Mouse (Mus musculus): ENCODE measurements around the gene Mlf1.

Mlf1 gene

GRCm38 (mm10) chr3:67373872-67374271 lies at the start of gene Mlf1:
Gene Mlf1 (plus strand): TSS chr3:67374097.
- DNase-seq (ENCODE audit: low spot score in 2 of 2), result peak; percentile 88

GRCm38 (mm10) chr3:67339558-67339957 lies 34.3 kb upstream of the Mlf1 start:
- DNase-seq (ENCODE audit: low spot score in 2 of 2), result no peak

GRCm38 (mm10) chr3:67340921-67341320 lies 33.0 kb upstream of the Mlf1 start:
- DNase-seq (ENCODE audit: low spot score in 2 of 2), result no peak

- DNase-seq (ENCODE audit: low spot score in 2 of 2), result no peak
These were observed 30.8 kb upstream of the Mlf1 start for GRCm38 (mm10) chr3:67343004-67343662.

- DNase-seq (ENCODE audit: low spot score in 2 of 2), result peak; percentile 18 to 32
These were observed 29.3 kb upstream of the Mlf1 start for GRCm38 (mm10) chr3:67344599-67344998.

GRCm38 (mm10) chr3:67346674-67347073 lies 27.2 kb upstream of the Mlf1 start:
- DNase-seq (ENCODE audit: low spot score in 2 of 2), result no peak

- DNase-seq (ENCODE audit: low spot score in 2 of 2), result no peak
These were observed 22.3 kb upstream of the Mlf1 start for GRCm38 (mm10) chr3:67351406-67352127.

GRCm38 (mm10) chr3:67352128-67352762 lies 21.7 kb upstream of the Mlf1 start:
- peak; percentile 16 to 19 for DNase-seq (ENCODE audit: low spot score in 2 of 2)

GRCm38 (mm10) chr3:67352763-67353149 lies 21.1 kb upstream of the Mlf1 start:
- DNase-seq (ENCODE audit: low spot score in 2 of 2), result no peak

- no peak for DNase-seq (ENCODE audit: low spot score in 2 of 2)
These were observed 15.5 kb upstream of the Mlf1 start for GRCm38 (mm10) chr3:67358376-67358775.

- DNase-seq (ENCODE audit: low spot score in 2 of 2), result no peak
These were observed 7.6 kb upstream of the Mlf1 start for GRCm38 (mm10) chr3:67366087-67366892.

- no peak for DNase-seq (ENCODE audit: low spot score in 2 of 2)
These were observed 6.4 kb upstream of the Mlf1 start for GRCm38 (mm10) chr3:67367481-67367880.

- DNase-seq (ENCODE audit: low spot score in 2 of 2), result no peak
These were observed 4.4 kb upstream of the Mlf1 start for GRCm38 (mm10) chr3:67369407-67370079.

GRCm38 (mm10) chr3:67372194-67372593 lies 1.7 kb upstream of the Mlf1 start:
- no peak for DNase-seq (ENCODE audit: low spot score in 2 of 2)

GRCm38 (mm10) chr3:67372781-67373180 lies 1.1 kb upstream of the Mlf1 start:
- no peak for DNase-seq (ENCODE audit: low spot score in 2 of 2)

GRCm38 (mm10) chr3:67374360-67374778 lies 472 bp downstream of the Mlf1 start:
- DNase-seq (ENCODE audit: low spot score in 2 of 2), result no peak

- DNase-seq (ENCODE audit: low spot score in 2 of 2), result no peak
These were observed 1.2 kb downstream of the Mlf1 start, which contains the start of gene Gm17402 for GRCm38 (mm10) chr3:67375063-67375462. Gene Gm17402 (minus strand): TSS chr3:67375163.

GRCm38 (mm10) chr3:67378215-67378614 lies 4.3 kb downstream of the Mlf1 start:
- DNase-seq (ENCODE audit: low spot score in 2 of 2), result no peak

- no peak for DNase-seq (ENCODE audit: low spot score in 2 of 2)
These were observed 55.6 kb downstream of the Mlf1 start for GRCm38 (mm10) chr3:67429338-67429998.

- peak; percentile 69 to 82 for DNase-seq (ENCODE audit: low spot score in 2 of 2)
These were observed 56.1 kb downstream of the Mlf1 start, which contains the start of gene Gfm1 for GRCm38 (mm10) chr3:67429999-67430380. Gene Gfm1 (plus strand): TSS chr3:67430096.

GRCm38 (mm10) chr3:67434011-67434410 lies 60.1 kb downstream of the Mlf1 start:
- DNase-seq (ENCODE audit: low spot score in 2 of 2), result no peak
